Comparison of ENCODE assay signal across 22 mouse cellular contexts in the genomic region with DNA sequence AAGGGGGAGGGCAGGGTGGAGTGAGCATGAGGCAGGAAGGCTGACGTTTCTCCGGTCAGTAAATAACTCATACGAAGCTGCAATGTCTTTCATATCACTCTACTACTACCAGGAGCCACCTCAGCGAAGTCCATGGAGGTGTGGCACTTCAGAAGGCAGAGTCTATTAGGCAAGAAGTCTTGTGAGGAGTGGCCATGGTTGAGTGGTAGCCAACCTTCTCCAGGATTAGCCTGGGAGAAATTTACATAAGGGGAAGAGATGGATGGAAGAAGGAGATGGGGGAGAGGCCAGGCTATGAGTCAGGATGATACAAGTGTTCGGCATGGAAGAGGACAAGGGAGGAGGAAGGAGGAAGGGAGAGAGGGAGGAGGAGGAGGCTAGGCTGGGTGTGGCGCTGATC.
"Had no signal": no experiment of that assay in that cellular context is flagged by ENCODE, and none has a peak within 500 bp of the region (broad histone marks: within the 10 kb centered on the region; RNA-seq: fewer than 3 reads in every experiment).

No protein-coding gene starts in this region.

- H3K27me3 ChIP-seq: kidney, embryonic 15.5 days; limb, embryonic 12.5 days; limb, embryonic 15.5 days; lung, embryonic 15.5 days; neural tube, embryonic 12.5 days; neural tube, embryonic 15.5 days had no signal

- H3K27ac ChIP-seq: kidney, embryonic 15.5 days; limb, embryonic 12.5 days; limb, embryonic 15.5 days; liver, embryonic 12.5 days; liver, embryonic 15.5 days; lung, embryonic 15.5 days; macrophage; neural tube, embryonic 12.5 days; neural tube, embryonic 15.5 days had no signal

- H3K4me1 ChIP-seq: kidney, embryonic 15.5 days; neural tube, embryonic 12.5 days; neural tube, embryonic 15.5 days had no signal

- H3K4me3 ChIP-seq: kidney, embryonic 15.5 days; limb, embryonic 12.5 days; limb, embryonic 15.5 days; liver, embryonic 12.5 days; liver, embryonic 15.5 days; lung, embryonic 15.5 days; neural tube, embryonic 12.5 days; neural tube, embryonic 15.5 days had no signal

- ATAC-seq: liver, embryonic 12.5 days had no signal

- H3K4me2 ChIP-seq: kidney, embryonic 15.5 days; limb, embryonic 12.5 days; limb, embryonic 15.5 days; liver, embryonic 12.5 days; liver, embryonic 15.5 days; lung, embryonic 15.5 days; midbrain, embryonic 11.5 days; neural tube, embryonic 12.5 days; neural tube, embryonic 15.5 days had no signal

- H3K9ac ChIP-seq: kidney, embryonic 15.5 days; limb, embryonic 12.5 days; limb, embryonic 15.5 days; liver, embryonic 12.5 days; liver, embryonic 15.5 days; lung, embryonic 15.5 days; neural tube, embryonic 12.5 days; neural tube, embryonic 15.5 days had no signal

- DNase-seq: kidney, adult 8-10 months; kidney, postnatal 10 days; kidney, postnatal 36 days; layer of hippocampus, postnatal 36 days; left cerebral cortex, postnatal 4 days; lung, adult 18-20 months; lung, postnatal 14 days; midbrain, embryonic 14.5 days; right cerebral cortex, adult 18-20 months; right cerebral cortex, postnatal 14 days; right cerebral cortex, postnatal 4 days; thymus, postnatal 4 days had no signal

- H3K36me3 ChIP-seq: kidney, embryonic 15.5 days; limb, embryonic 12.5 days; limb, embryonic 15.5 days; liver, embryonic 12.5 days; liver, embryonic 15.5 days; lung, embryonic 15.5 days; neural tube, embryonic 12.5 days; neural tube, embryonic 15.5 days had no signal

- H3K9me3 ChIP-seq: kidney, embryonic 15.5 days; limb, embryonic 12.5 days; limb, embryonic 15.5 days; liver, embryonic 12.5 days; liver, embryonic 15.5 days; lung, embryonic 15.5 days; neural tube, embryonic 12.5 days; neural tube, embryonic 15.5 days had no signal
